Mouse (Mus musculus) liver, adult 2 months (tissue): ENCODE results near the gene Tsen54. TPM values are rescaled to one million over a fixed set of nuclear protein-coding genes. Genes with fewer than 3 reads are reported as not detected.

Source experiments
- DNase-seq: peaks from one replicate; pipeline ENCODE4 v3.0.0-alpha.2; 2011; ENCODE audit warnings: low read depth, low spot score; ENCODE audit errors: extremely low read depth
- H3K27ac ChIP-seq: fragments of 200-500 bp; replicated peaks from 2 replicates; pipeline ENCODE4 v1.5.1; 2012; ENCODE audit warnings: low read depth, mild to moderate bottlenecking, control low read depth, inconsistent platforms, low read length; ENCODE audit not compliant: insufficient read depth
- H3K27me3 ChIP-seq: fragments of 200-500 bp; 2 replicates; pipeline ENCODE4 v1.6.1; 2012; ENCODE audit warnings: mild to moderate bottlenecking, moderate library complexity, low read length, inconsistent platforms; ENCODE audit not compliant: control insufficient read depth, insufficient read depth
- H3K36me3 ChIP-seq: fragments of 200-500 bp; 2 replicates; pipeline ENCODE4 v1.6.1; 2012; ENCODE audit warnings: low read length, inconsistent platforms; ENCODE audit not compliant: control insufficient read depth, insufficient read depth
- H3K4me1 ChIP-seq: fragments of 200-500 bp; 2 replicates; pipeline ENCODE4 v1.6.1; 2011; ENCODE audit warnings: low read length; ENCODE audit not compliant: control insufficient read depth, insufficient read depth
- H3K4me3 ChIP-seq: fragments of 200-500 bp; 2 replicates; pipeline ENCODE4 v1.5.1; 2011; ENCODE audit warnings: low read depth, mild to moderate bottlenecking, control low read depth, low read length, moderate library complexity; ENCODE audit not compliant: insufficient read depth
- H3K79me2 ChIP-seq: fragments of 200-500 bp; 2 replicates; pipeline ENCODE4 v1.6.1; 2012; ENCODE audit warnings: inconsistent platforms, mild to moderate bottlenecking, low read length, moderate library complexity; ENCODE audit not compliant: control insufficient read depth, insufficient read depth
- H3K9ac ChIP-seq: fragments of 200-500 bp; 2 replicates; pipeline ENCODE4 v1.6.1; 2012; ENCODE audit warnings: low read depth, mild to moderate bottlenecking, control low read depth, inconsistent platforms, low read length
- CTCF ChIP-seq: fragments of 200-500 bp; IDR thresholded peaks from 2 replicates; pipeline ENCODE4 v1.5.1; 2011; ENCODE audit warnings: low read depth, low read length, control low read depth
- POLR2A ChIP-seq: fragments of 200-500 bp; IDR thresholded peaks from 2 replicates; pipeline ENCODE4 v1.6.1; 2011; ENCODE audit warnings: low read length, control low read depth; ENCODE audit not compliant: insufficient read depth; ENCODE audit errors: extremely low read depth
- WGBS: fragments of 180-500 bp; shearing (Covaris S2); methylation state at CpG from one replicate; pipeline ENCODE4 v1.1.7; 2018; 5-methylcytosine and 5-hydroxymethylcytosine counted together
- polyA plus RNA-seq: library from polyadenylated mRNA; depleted of rRNA; stranded (reverse); fragments of >200 nt; gene quantifications from 2 replicates; pipeline ENCODE4 v1.2.3, GENCODE M21; 2012
- total RNA-seq: library from RNA; depleted of rRNA; stranded (reverse); fragments of >200 nt; gene quantifications from 2 replicates; pipeline ENCODE4 v1.2.3, GENCODE M21; 2014

Gene Tsen54
- total and polyA plus RNA-seq, 2 experiments = 4.0 to 15.6 TPM

- 81% methylated on average over 3 of the region's 3 CpGs for whole genome bisulfite sequencing
- no peak overlapping the region for H3K27ac ChIP-seq
These were observed 45.6 kb upstream of the Tsen54 start for GRCm38 (mm10) chr11:115768896-115769295.

GRCm38 (mm10) chr11:115774653-115775052 is 39.9 kb upstream of the Tsen54 start:
- peaks cover 20% of the 10 kb centered on the region for H3K4me1 ChIP-seq
- H3K27me3 ChIP-seq = no peaks in the 10 kb centered on the region
- no peaks in the 10 kb centered on the region for H3K36me3 ChIP-seq
- WGBS = 75% methylated on average over 4 of the region's 4 CpGs
- H3K9ac ChIP-seq = no peak overlapping the region
- TF ChIP-seq CTCF = no peak
- TF ChIP-seq POLR2A = no peak
- peaks cover 11% of the 10 kb centered on the region; the same call in 1 of the 2 replicates for H3K79me2 ChIP-seq
- no peak overlapping the region for H3K27ac ChIP-seq
- H3K4me3 ChIP-seq = no peak overlapping the region
- no peak for DNase-seq

More at GRCm38 (mm10) chr11:115768896-115769295, 45.6 kb upstream of the Tsen54 start:
- Histone ChIP-seq H3K4me3 (no peak overlapping the region), H3K9ac (no peak overlapping the region), H3K4me1 (peaks cover 7% of the 10 kb centered on the region), H3K27me3 (no peaks in the 10 kb centered on the region), H3K36me3 (no peaks in the 10 kb centered on the region), H3K79me2 (peaks cover 18% of the 10 kb centered on the region; the same call in 1 of the 2 replicates)
- no peak for DNase-seq
- TF ChIP-seq CTCF (no peak), POLR2A (no peak)

GRCm38 (mm10) chr11:115775821-115776665 is 38.5 kb upstream of the Tsen54 start:
- peak; percentile 58 for DNase-seq
- TF ChIP-seq CTCF = no peak
- no peak for TF ChIP-seq POLR2A
- H3K9ac ChIP-seq = no peak overlapping the region
- no peak overlapping the region for H3K27ac ChIP-seq
- H3K36me3 ChIP-seq = no peaks in the 10 kb centered on the region
- no peaks in the 10 kb centered on the region for H3K27me3 ChIP-seq
- H3K79me2 ChIP-seq = peaks cover 11% of the 10 kb centered on the region; the same call in 1 of the 2 replicates
- H3K4me1 ChIP-seq = peaks cover 18% of the 10 kb centered on the region
- no peak overlapping the region for H3K4me3 ChIP-seq
- 38% methylated on average over 18 of the region's 18 CpGs for WGBS

GRCm38 (mm10) chr11:115776954-115777353 is 37.6 kb upstream of the Tsen54 start:
- no peaks in the 10 kb centered on the region for H3K36me3 ChIP-seq
- TF ChIP-seq CTCF = no peak
- TF ChIP-seq POLR2A = no peak
- H3K27me3 ChIP-seq = no peaks in the 10 kb centered on the region
- H3K4me3 ChIP-seq = no peak overlapping the region
- no peak overlapping the region for H3K9ac ChIP-seq
- peaks cover 18% of the 10 kb centered on the region for H3K4me1 ChIP-seq
- no peak overlapping the region for H3K27ac ChIP-seq
- DNase-seq = peak; percentile 45
- H3K79me2 ChIP-seq = peaks cover 8% of the 10 kb centered on the region; the same call in 1 of the 2 replicates
- 39% methylated on average over 9 of the region's 9 CpGs for WGBS

- H3K4me3 ChIP-seq = no peak overlapping the region
- peaks cover 3% of the 10 kb centered on the region; the same call in 1 of the 2 replicates for H3K79me2 ChIP-seq
- H3K9ac ChIP-seq = no peak overlapping the region
- H3K36me3 ChIP-seq = no peaks in the 10 kb centered on the region
- H3K27me3 ChIP-seq = no peaks in the 10 kb centered on the region
- no peak overlapping the region; the same call in 1 of the 2 replicates for H3K27ac ChIP-seq
- peak; percentile 89 for DNase-seq
- TF ChIP-seq CTCF (0 out of 2 replicates have a peak, but pooled peaks have one; percentile 10), POLR2A (no peak)
- H3K4me1 ChIP-seq = peaks cover 18% of the 10 kb centered on the region
- 50% methylated on average over 17 of the region's 17 CpGs for WGBS
These were observed 36.8 kb upstream of the Tsen54 start for GRCm38 (mm10) chr11:115777487-115778335.
